Mouse (Mus musculus): ENCODE data around the gene Baz1b.
A peak's percentile ranks its signal among the peaks of the same experiment; 100 is the strongest.
"Not testable (repeated sequence)": the region's sequence is repeated elsewhere in the genome, so short reads cannot be mapped to it uniquely, and the experiment has no call there.

Baz1b gene

GRCm38 (mm10) chr5:135180796-135181195 lies 6.3 kb upstream of the Baz1b start:
- DNase-seq: no peak

- DNase-seq: no peak
Measured at GRCm38 (mm10) chr5:135181776-135182175, 5.3 kb upstream of the Baz1b start.

- peak; percentile 52 for DNase-seq
Measured at GRCm38 (mm10) chr5:135183131-135183861, 3.8 kb upstream of the Baz1b start.

GRCm38 (mm10) chr5:135185016-135185415 lies 2.0 kb upstream of the Baz1b start:
- no peak for DNase-seq

GRCm38 (mm10) chr5:135185596-135185995 lies 1.5 kb upstream of the Baz1b start:
- DNase-seq: no peak

- DNase-seq: no peak
Measured at GRCm38 (mm10) chr5:135186231-135186620, 838 bp upstream of the Baz1b start.

GRCm38 (mm10) chr5:135187349-135188213 lies 517 bp downstream of the Baz1b start:
- DNase-seq: peak; percentile 32

- DNase-seq: no peak
Measured at GRCm38 (mm10) chr5:135188214-135188554, 1.1 kb downstream of the Baz1b start.

GRCm38 (mm10) chr5:135189281-135190022 lies 2.4 kb downstream of the Baz1b start:
- DNase-seq: no peak

- peak; percentile 57 for DNase-seq
Measured at GRCm38 (mm10) chr5:135191620-135192019, 4.6 kb downstream of the Baz1b start.

- DNase-seq: no peak
Measured at GRCm38 (mm10) chr5:135192431-135192830, 5.4 kb downstream of the Baz1b start.

- no peak for DNase-seq
Measured at GRCm38 (mm10) chr5:135196367-135196766, 9.3 kb downstream of the Baz1b start.

- no peak for DNase-seq
Measured at GRCm38 (mm10) chr5:135202763-135203162, 15.7 kb downstream of the Baz1b start.

GRCm38 (mm10) chr5:135208197-135208596 lies 21.1 kb downstream of the Baz1b start:
- no peak for DNase-seq

- no peak for DNase-seq
Measured at GRCm38 (mm10) chr5:135216871-135217270, 29.8 kb downstream of the Baz1b start.

GRCm38 (mm10) chr5:135220941-135221340 lies 33.9 kb downstream of the Baz1b start:
- no peak for DNase-seq

GRCm38 (mm10) chr5:135222066-135222465 lies 35.0 kb downstream of the Baz1b start:
- no peak for DNase-seq

GRCm38 (mm10) chr5:135224169-135224568 lies 37.1 kb downstream of the Baz1b start:
- DNase-seq: no peak

GRCm38 (mm10) chr5:135225879-135226278 lies 38.8 kb downstream of the Baz1b start:
- not testable (repeated sequence) for DNase-seq

- DNase-seq: no peak
Measured at GRCm38 (mm10) chr5:135230186-135230585, 43.1 kb downstream of the Baz1b start.

GRCm38 (mm10) chr5:135233166-135233920 lies 46.3 kb downstream of the Baz1b start:
- DNase-seq: no peak

GRCm38 (mm10) chr5:135236571-135236970 lies 49.5 kb downstream of the Baz1b start:
- peak; percentile 63 for DNase-seq

- no peak for DNase-seq
Measured at GRCm38 (mm10) chr5:135238832-135239231, 51.8 kb downstream of the Baz1b start.

Data from right cerebral cortex, adult 18-20 months (tissue).